Mouse (Mus musculus) CH12.LX (cell line): ENCODE measurements around the gene Il6ra. TPM values are rescaled to one million over a fixed set of nuclear protein-coding genes. Genes with fewer than 3 reads are reported as not detected.

Source experiments
- DNase-seq: peaks from one replicate; pipeline ENCODE4 v3.0.0-alpha.2; 2013; ENCODE audit errors: extremely low read depth
- H3K27ac ChIP-seq: 2 replicates; pipeline ENCODE4 v1.5.1; 2012; ENCODE audit warnings: low read depth, mild to moderate bottlenecking, control low read depth, moderate library complexity; ENCODE audit not compliant: insufficient read depth
- H3K27me3 ChIP-seq: replicated peaks from 2 replicates; pipeline ENCODE3; 2012; ENCODE audit warnings: inconsistent platforms
- H3K36me3 ChIP-seq, 2 experiments: replicated peaks in 1 of 2; 2 replicates each; pipeline versions ENCODE3 to v1.6.1; 2012; ENCODE audit warnings: inconsistent platforms in 1 of 2, low read length in 1 of 2, mild to moderate bottlenecking in 1 of 2, mixed read lengths in 1 of 2, moderate library complexity in 1 of 2; ENCODE audit not compliant: control insufficient read depth in 1 of 2, insufficient read depth in 1 of 2
- H3K4me1 ChIP-seq, 2 experiments: 2 replicates each; pipeline ENCODE4 v1.6.1; 2012; ENCODE audit warnings: inconsistent platforms in 1 of 2, moderate library complexity in 1 of 2; ENCODE audit not compliant: insufficient read depth in 2 of 2, control insufficient read depth in 1 of 2
- H3K4me2 ChIP-seq: 2 replicates; pipeline ENCODE4 v1.6.1; 2012; ENCODE audit warnings: low read depth, mild to moderate bottlenecking, control low read depth; ENCODE audit not compliant: poor library complexity, insufficient read depth, severe bottlenecking
- H3K4me3 ChIP-seq, 3 experiments: fragments of 150-350 bp in 1 of 3; sonication (generic) in 1 of 3; replicated peaks in 1 of 3; 2 replicates each; pipeline versions ENCODE3 to v1.5.1; 2011 to 2012; ENCODE audit warnings: low read depth in 2 of 3, low read length in 2 of 3, mild to moderate bottlenecking in 2 of 3, moderate library complexity in 2 of 3, control low read depth in 1 of 3, improper control_type of control experiment in 1 of 3, inconsistent platforms in 1 of 3, mixed read lengths in 1 of 3; ENCODE audit not compliant: poor library complexity in 1 of 3
- H3K79me2 ChIP-seq: replicated peaks from 2 replicates; pipeline ENCODE4 v1.6.1; 2012; ENCODE audit warnings: mild to moderate bottlenecking, moderate library complexity; ENCODE audit not compliant: control insufficient read depth, poor library complexity, insufficient read depth, severe bottlenecking; ENCODE audit errors: extremely low read depth
- H3K9ac ChIP-seq: 2 replicates; pipeline ENCODE4 v1.6.1; 2012; ENCODE audit warnings: low read depth, mild to moderate bottlenecking, control low read depth, moderate library complexity; ENCODE audit not compliant: insufficient read depth
- H3K9me3 ChIP-seq: replicated peaks from 2 replicates; pipeline ENCODE3; 2012; ENCODE audit warnings: low read length, inconsistent platforms, mixed read lengths
- BHLHE40 ChIP-seq: IDR thresholded peaks from 2 replicates; pipeline ENCODE4 v1.6.1; 2011; ENCODE audit warnings: mild to moderate bottlenecking, low read depth, low read length, improper control_type of control experiment
- CHD1 ChIP-seq: IDR thresholded peaks from 2 replicates; pipeline ENCODE4 v1.6.1; 2012; ENCODE audit warnings: low read depth, low read length, improper control_type of control experiment, inconsistent platforms
- CHD2 ChIP-seq: IDR thresholded peaks from 2 replicates; pipeline ENCODE4 v1.6.1; 2011; ENCODE audit warnings: low read length, improper control_type of control experiment
- CTCF ChIP-seq, 2 experiments: IDR thresholded peaks in 1 of 2; conservative IDR thresholded peaks in 1 of 2; 2 replicates each; pipeline ENCODE4 v1.5.1; 2011 to 2012; ENCODE audit warnings: low read depth in 2 of 2, low read length in 2 of 2, improper control_type of control experiment in 1 of 2, inconsistent platforms in 1 of 2, mild to moderate bottlenecking in 1 of 2, moderate library complexity in 1 of 2
- EP300 ChIP-seq: IDR thresholded peaks from 2 replicates; pipeline ENCODE4 v1.6.1; 2011; ENCODE audit warnings: low read length, improper control_type of control experiment
- ETS1 ChIP-seq: conservative IDR thresholded peaks from 2 replicates; pipeline ENCODE4 v1.6.1; 2012; ENCODE audit warnings: low read depth, mild to moderate bottlenecking, inconsistent platforms, low read length, improper control_type of control experiment, moderate library complexity
- JUND ChIP-seq: conservative IDR thresholded peaks from 2 replicates; pipeline ENCODE4 v1.6.1; 2011; ENCODE audit warnings: low read depth, low read length, improper control_type of control experiment
- KAT2A ChIP-seq: IDR thresholded peaks from 2 replicates; pipeline ENCODE4 v1.6.1; 2012; ENCODE audit warnings: low read length, improper control_type of control experiment, inconsistent platforms; ENCODE audit not compliant: insufficient replicate concordance
- MEF2A ChIP-seq: IDR thresholded peaks from 2 replicates; pipeline ENCODE4 v1.6.1; 2014; ENCODE audit warnings: low read depth, mild to moderate bottlenecking, inconsistent platforms, low read length, improper control_type of control experiment, borderline replicate concordance
- MXI1 ChIP-seq: IDR thresholded peaks from 2 replicates; pipeline ENCODE4 v1.6.1; 2011; ENCODE audit warnings: mild to moderate bottlenecking, low read depth, low read length, improper control_type of control experiment
- NRF1 ChIP-seq: IDR thresholded peaks from 2 replicates; pipeline ENCODE4 v1.6.1; 2014; ENCODE audit warnings: low read depth, mild to moderate bottlenecking, inconsistent platforms, low read length, improper control_type of control experiment, moderate library complexity
- PAX5 ChIP-seq: IDR thresholded peaks from 2 replicates; pipeline ENCODE4 v1.6.1; 2012; ENCODE audit warnings: low read length, inconsistent platforms, mixed read lengths
- POLR2AphosphoS2 ChIP-seq: IDR thresholded peaks from 2 replicates; pipeline ENCODE4 v1.6.1; 2011; ENCODE audit warnings: low read depth, low read length, improper control_type of control experiment
- SIN3A ChIP-seq: IDR thresholded peaks from 2 replicates; pipeline ENCODE4 v1.6.1; 2012; ENCODE audit warnings: low read length, improper control_type of control experiment, inconsistent platforms
- SMC3 ChIP-seq: IDR thresholded peaks from 2 replicates; pipeline ENCODE4 v1.6.1; 2011; ENCODE audit warnings: low read depth, low read length, improper control_type of control experiment
- TBP ChIP-seq: conservative IDR thresholded peaks from 2 replicates; pipeline ENCODE4 v1.6.1; 2011; ENCODE audit warnings: low read depth, low read length, improper control_type of control experiment
- TCF12 ChIP-seq: IDR thresholded peaks from 2 replicates; pipeline ENCODE4 v1.6.1; 2014; ENCODE audit warnings: low read depth, mild to moderate bottlenecking, inconsistent platforms, low read length, improper control_type of control experiment
- UBTF ChIP-seq: IDR thresholded peaks from 2 replicates; pipeline ENCODE4 v1.6.1; 2012; ENCODE audit warnings: low read depth, mild to moderate bottlenecking, inconsistent platforms, low read length, improper control_type of control experiment, moderate library complexity
- USF1 ChIP-seq: IDR thresholded peaks from 2 replicates; pipeline ENCODE4 v1.6.1; 2014; ENCODE audit warnings: low read depth, mild to moderate bottlenecking, inconsistent platforms, low read length, improper control_type of control experiment
- USF2 ChIP-seq: conservative IDR thresholded peaks from 2 replicates; pipeline ENCODE4 v1.6.1; 2011; ENCODE audit warnings: low read depth, low read length, improper control_type of control experiment
- ZC3H11A ChIP-seq: IDR thresholded peaks from 2 replicates; pipeline ENCODE4 v1.6.1; 2012; ENCODE audit warnings: low read depth, mild to moderate bottlenecking, inconsistent platforms, low read length, improper control_type of control experiment
- ZMIZ1 ChIP-seq: IDR thresholded peaks from 2 replicates; pipeline ENCODE4 v1.6.1; 2012; ENCODE audit warnings: low read depth, mild to moderate bottlenecking, inconsistent platforms, low read length, improper control_type of control experiment
- dilution Hi-C: fragments of 300-500 bp; cut with MboI; formaldehyde crosslinking; loops from 2 replicates; pipeline ENCODE4 v1.14.3; 2020; ENCODE audit warnings: low sequenced_read_pairs; ENCODE audit not compliant: extremely low pct_unique_long_range_greater_than_20kb, extremely low pct_ligation_motif_present
- in situ Hi-C: fragments of 300-500 bp; cut with MboI; formaldehyde crosslinking; loops from 3 replicates; pipeline ENCODE4 v1.14.3; 2019; ENCODE audit warnings: low sequenced_read_pairs, low pct_ligation_motif_present, low pct_unique_long_range_greater_than_20kb, mixed read lengths
- polyA plus RNA-seq: library from polyadenylated mRNA; unstranded; fragments of >175 nt; gene quantifications from 2 replicates; pipeline ENCODE4 v1.2.1, GENCODE M21; 2012; ENCODE audit warnings: low read depth; ENCODE audit not compliant: insufficient read length
- total RNA-seq, 2 experiments: library from RNA; depleted of rRNA; stranded (reverse); fragments of 300-350 nt in 1 of 2; fragments of >200 nt in 1 of 2; gene quantifications; 2 replicates each; pipeline ENCODE4 v1.2.3; 2012 to 2014

The Il6ra gene
- total and polyA plus RNA-seq, 3 experiments, result 1.4 to 4.8 (median 1.6) TPM

DNA sequence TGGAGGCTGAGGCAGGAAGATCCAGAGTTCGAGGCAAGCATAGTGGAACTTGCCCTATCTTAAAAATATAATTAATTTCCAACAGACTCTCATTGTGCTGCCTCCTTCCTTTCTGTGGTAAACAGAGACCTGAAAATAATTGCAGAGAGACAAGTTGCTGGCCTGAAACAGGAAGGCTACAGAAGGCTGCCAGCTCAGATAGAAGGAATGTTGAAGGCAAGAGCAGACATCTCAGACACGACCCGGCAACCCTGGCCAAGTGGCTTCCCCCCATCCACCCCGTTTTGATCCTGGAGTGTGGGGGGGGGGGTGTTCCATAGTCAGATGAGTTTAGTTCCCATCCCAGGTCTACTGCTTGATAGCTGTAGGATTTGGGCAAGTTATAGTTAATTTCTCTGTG, 1.7 kb upstream of the Il6ra start:
- H3K4me1 ChIP-seq, result peaks cover 20 to 42% of the 10 kb centered on the region in 2 experiments
- no peaks in the 10 kb centered on the region for H3K36me3 ChIP-seq
- no peak overlapping the region for H3K4me2 ChIP-seq
- peaks cover 28% of the 10 kb centered on the region for H3K27me3 ChIP-seq
- no peak overlapping the region for H3K9ac ChIP-seq
- in situ Hi-C loops (loop anchor here (5.0 kb wide), 1 partner anchor 42 kb away; no protein-coding TSS in a partner anchor), dilution Hi-C loops (no loop called here)
- TF ChIP-seq USF1 (no peak), SIN3A (no peak), SMC3 (no peak), JUND (no peak), PAX5 (no peak), ZMIZ1 (no peak), CTCF (conservative IDR thresholded peaks at IDR 0.05 in 1 of 2, IDR thresholded peaks at IDR 0.05 in 1 of 2; ENCODE audit: low read depth in 2 of 2, low read length in 2 of 2) (no peak), CHD1 (no peak), TCF12 (no peak), USF2 (no peak), EP300 (no peak), UBTF (no peak), POLR2AphosphoS2 (no peak), BHLHE40 (no peak), KAT2A (no peak), NRF1 (no peak), MEF2A (no peak), CHD2 (no peak), ZC3H11A (no peak), ETS1 (no peak)
- peaks cover 2% of the 10 kb centered on the region for H3K9me3 ChIP-seq
- H3K79me2 ChIP-seq, result no peaks in the 10 kb centered on the region; the same call in 1 of the 2 replicates
- no peak overlapping the region for H3K4me3 ChIP-seq
- DNase-seq, result no peak
- H3K27ac ChIP-seq, result no peak overlapping the region

GRCm38 (mm10) chr3:89912108-89912542, 871 bp downstream of the Il6ra start:
- H3K27ac ChIP-seq, result peak overlapping the region; percentile 91
- DNase-seq, result peak; percentile 46

More at GRCm38 (mm10) chr3:89912108-89912542, 871 bp downstream of the Il6ra start:
- Histone ChIP-seq H3K36me3 (no peaks in the 10 kb centered on the region), H3K4me2 (peak overlapping the region; percentile 59), H3K79me2 (no peaks in the 10 kb centered on the region; the same call in 1 of the 2 replicates)
- TF ChIP-seq CHD2 (no peak), TBP (no peak), CHD1 (0 out of 2 replicates have a peak, but pooled peaks have one; percentile 43), EP300 (0 out of 2 replicates have a peak, but pooled peaks have one; percentile 21), MEF2A (0 out of 2 replicates have a peak, but pooled peaks have one; percentile 36), MXI1 (peak; percentile 1; the same call in 1 of the 2 replicates), SIN3A (peak; percentile 63; the same call in 1 of the 2 replicates)
- TF ChIP-seq, all 38 proteins: peak for 5
- Histone ChIP-seq H3K9ac (peak overlapping the region; percentile 55), H3K27me3 (peaks cover 28% of the 10 kb centered on the region), H3K4me3 (peak overlapping the region; percentile 64 to 82 (median 66)), H3K9me3 (peaks cover 2% of the 10 kb centered on the region), H3K4me1 (peaks cover 31 to 62% of the 10 kb centered on the region in 2 experiments)
- dilution Hi-C loops (no loop called here), in situ Hi-C loops (loop anchor here (5.0 kb wide), 1 partner anchor 40 kb away; no protein-coding TSS in a partner anchor)
